Mouse (Mus musculus) heart, adult 2 months (tissue): ENCODE measurements at regions not wholly inside any gene's neighbourhood (a gene's known extent, or its start where the extent isn't known, plus 50 kb on each side); places are given as distances from the start of the nearest gene placed in this dataset.
A peak's percentile ranks its signal among the peaks of the same experiment; 100 is the strongest.

ENCODE experiments used
- DNase-seq, 2 experiments: peaks; one replicate each; pipeline ENCODE4 v3.0.0; 2021
- H3K27ac ChIP-seq: fragments of 200-600 bp; 2 replicates; pipeline ENCODE4 v1.8.1; 2022
- H3K27me3 ChIP-seq: fragments of 200-500 bp; 2 replicates; pipeline ENCODE4 v1.6.1; 2012; ENCODE audit warnings: mild to moderate bottlenecking, low read length, inconsistent platforms, mixed read lengths; ENCODE audit not compliant: control insufficient read depth, insufficient read depth
- H3K36me3 ChIP-seq: fragments of 200-500 bp; 2 replicates; pipeline ENCODE4 v1.6.1; 2012; ENCODE audit warnings: low read length, inconsistent platforms; ENCODE audit not compliant: control insufficient read depth, insufficient read depth
- H3K4me1 ChIP-seq: fragments of 200-500 bp; 2 replicates; pipeline ENCODE4 v1.6.1; 2011; ENCODE audit warnings: low read length; ENCODE audit not compliant: control insufficient read depth, insufficient read depth
- H3K4me3 ChIP-seq: fragments of 200-600 bp; 2 replicates; pipeline ENCODE4 v1.8.1; 2022
- H3K79me2 ChIP-seq: fragments of 200-500 bp; replicated peaks from 2 replicates; pipeline ENCODE4 v1.6.1; 2012; ENCODE audit warnings: mild to moderate bottlenecking, inconsistent platforms, low read length, moderate library complexity, mixed read lengths; ENCODE audit not compliant: control insufficient read depth, insufficient read depth
- H3K9ac ChIP-seq: fragments of 200-500 bp; 2 replicates; pipeline ENCODE4 v1.6.1; 2012; ENCODE audit warnings: low read depth, mild to moderate bottlenecking, control low read depth, inconsistent platforms, low read length, mixed read lengths
- CTCF ChIP-seq: fragments of 200-600 bp; IDR thresholded peaks from 2 replicates; pipeline ENCODE4 v1.8.1; 2022; ENCODE audit warnings: antibody characterized with exemption, mild to moderate bottlenecking, moderate library complexity
- EP300 ChIP-seq: fragments of 200-500 bp; IDR thresholded peaks from 2 replicates; pipeline ENCODE4 v1.6.1; 2011; ENCODE audit warnings: low read depth, low read length, control low read depth; ENCODE audit not compliant: insufficient read depth
- POLR2A ChIP-seq: fragments of 200-500 bp; IDR thresholded peaks from 2 replicates; pipeline ENCODE4 v1.6.1; 2011; ENCODE audit warnings: mild to moderate bottlenecking, low read depth, low read length, control low read depth; ENCODE audit not compliant: insufficient read depth
- WGBS: fragments of 180-500 bp; shearing (Covaris S2); methylation state at CpG from one replicate; pipeline ENCODE4 v1.1.7; 2018; 5-methylcytosine and 5-hydroxymethylcytosine counted together
- intact Hi-C: fragments of 180-260 bp; cut with DNase I; formaldehyde crosslinking; loops from one replicate; pipeline ENCODE4 v1.15.1; 2025

DNA sequence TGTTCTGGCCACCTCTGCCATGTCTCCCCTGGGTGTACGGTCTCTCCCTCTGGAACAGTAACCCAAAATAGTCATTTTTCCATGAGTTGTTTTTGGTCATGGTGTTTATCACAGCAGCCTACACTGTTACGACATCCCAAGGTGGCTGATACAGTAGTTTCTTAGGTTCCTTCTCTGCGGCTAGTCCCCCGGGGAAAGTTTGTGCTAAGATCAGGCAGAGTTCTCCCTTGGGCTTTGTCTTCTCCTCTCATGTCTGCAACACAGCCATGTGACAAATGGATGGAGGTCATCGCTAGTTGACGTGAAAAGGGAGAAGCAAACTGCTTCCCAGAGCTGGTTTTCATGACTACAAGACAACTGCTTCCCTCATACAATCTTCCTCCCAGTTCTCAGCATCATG is 56.9 kb upstream of the Serp2 start:
- Histone ChIP-seq H3K27ac (no peak overlapping the region), H3K36me3 (no peaks in the 10 kb centered on the region), H3K4me3 (no peak overlapping the region), H3K4me1 (peaks cover 3% of the 10 kb centered on the region), H3K79me2 (no peaks in the 10 kb centered on the region), H3K27me3 (no peaks in the 10 kb centered on the region), H3K9ac (no peak overlapping the region)
- intact Hi-C loops: loop anchor here (5.0 kb wide), 2 partner anchors 89 to 106 kb away; no protein-coding TSS in a partner anchor
- WGBS: 76% methylated on average over 6 of the region's 6 CpGs
- TF ChIP-seq CTCF (no peak), POLR2A (no peak), EP300 (no peak)
- peak in 1 of 2 experiments; percentile 47 for DNase-seq

DNA sequence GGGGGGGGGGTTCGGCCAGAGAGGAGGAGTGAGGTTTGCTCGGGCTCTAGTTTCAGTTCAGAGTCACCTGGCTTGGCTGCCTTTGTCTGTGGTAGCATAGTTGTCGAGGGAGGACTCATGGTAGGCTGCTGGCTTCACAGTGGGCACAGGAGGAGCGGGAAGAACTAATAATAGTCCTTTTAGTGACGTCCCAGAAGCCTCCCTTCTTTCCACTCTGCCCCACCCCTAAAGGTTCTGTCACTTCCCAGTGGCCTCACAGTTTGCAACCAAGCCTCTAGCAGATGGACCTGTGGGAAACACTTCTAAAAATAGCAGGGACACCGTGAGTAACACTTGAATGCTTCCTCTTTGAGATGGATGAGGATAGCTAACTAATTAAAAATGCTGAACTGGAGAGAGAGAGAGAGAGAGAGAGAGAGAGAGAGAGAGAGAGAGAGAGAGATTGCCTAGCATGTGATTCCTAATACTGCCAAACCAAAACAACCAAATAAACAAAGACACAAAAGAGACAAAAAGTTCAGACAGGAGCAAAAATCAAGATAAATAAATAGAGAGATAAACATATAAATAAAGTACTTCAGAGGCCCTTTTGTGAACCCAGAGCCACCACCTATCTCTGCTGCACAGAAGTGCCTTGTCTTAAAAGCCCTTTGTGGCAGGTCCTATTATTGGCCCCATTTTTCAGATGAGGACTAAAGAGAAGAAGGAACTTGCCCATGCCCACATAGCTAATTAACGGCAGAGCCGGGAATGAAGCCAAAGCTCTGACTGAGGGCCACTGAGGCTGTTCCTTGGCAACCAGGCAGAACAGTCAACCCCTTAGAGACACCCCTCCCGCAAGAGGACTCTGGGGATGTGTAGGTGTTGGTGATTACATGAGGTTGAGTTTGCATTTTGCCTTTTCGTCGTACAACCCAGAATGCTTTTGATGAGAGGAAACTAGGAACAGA is 54.0 kb upstream of the Serp2 start:
- H3K9ac ChIP-seq: no peak overlapping the region
- DNase-seq: peak; percentile 46 to 70
- no peak for TF ChIP-seq CTCF
- TF ChIP-seq EP300: peak; percentile 74
- 0 out of 2 replicates have a peak, but pooled peaks have one; percentile 28 for TF ChIP-seq POLR2A
- H3K27me3 ChIP-seq: no peaks in the 10 kb centered on the region
- H3K27ac ChIP-seq: peak overlapping the region; percentile 60
- H3K79me2 ChIP-seq: no peaks in the 10 kb centered on the region
- WGBS: 27% methylated on average over 11 of the region's 11 CpGs
- H3K36me3 ChIP-seq: no peaks in the 10 kb centered on the region
- H3K4me3 ChIP-seq: no peak overlapping the region
- intact Hi-C loops: loop anchor here (5.0 kb wide), 2 partner anchors 92 to 103 kb away; no protein-coding TSS in a partner anchor
- H3K4me1 ChIP-seq: peaks cover 2% of the 10 kb centered on the region
